Mouse (Mus musculus): ENCODE measurements around the gene Cox8a.

The Cox8a gene

DNA sequence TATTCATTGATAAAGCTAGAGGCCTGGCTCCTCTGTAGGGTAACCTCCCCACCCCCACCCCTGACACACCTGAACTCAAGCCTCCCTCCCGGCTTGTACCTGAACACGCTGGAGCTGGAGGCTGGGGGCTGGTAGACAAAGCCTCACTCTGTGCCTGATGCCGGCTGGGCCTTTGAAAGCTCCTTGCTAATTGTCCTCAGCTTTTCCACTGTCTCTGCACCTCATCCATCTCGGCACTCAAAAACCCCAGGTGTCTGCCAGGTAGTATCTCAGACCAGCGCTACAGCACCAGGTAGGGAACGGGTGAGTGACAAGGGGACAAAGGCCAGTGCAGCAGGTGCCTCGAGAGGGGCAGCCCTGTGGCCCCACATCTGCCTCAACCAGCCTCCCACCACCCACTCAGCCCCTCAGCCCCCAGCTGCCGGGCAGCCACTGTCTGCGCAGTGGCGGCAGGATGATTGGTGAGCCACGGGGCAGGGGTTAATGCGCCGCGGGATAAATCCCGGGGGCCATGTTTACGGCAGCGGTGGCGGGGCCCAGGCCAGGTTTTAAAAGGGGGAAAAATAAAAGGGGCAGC is 31.6 kb downstream of the Cox8a start:
- DNase-seq (ENCODE audit: low read depth in 2 of 2, low spot score in 2 of 2): no peak

DNA sequence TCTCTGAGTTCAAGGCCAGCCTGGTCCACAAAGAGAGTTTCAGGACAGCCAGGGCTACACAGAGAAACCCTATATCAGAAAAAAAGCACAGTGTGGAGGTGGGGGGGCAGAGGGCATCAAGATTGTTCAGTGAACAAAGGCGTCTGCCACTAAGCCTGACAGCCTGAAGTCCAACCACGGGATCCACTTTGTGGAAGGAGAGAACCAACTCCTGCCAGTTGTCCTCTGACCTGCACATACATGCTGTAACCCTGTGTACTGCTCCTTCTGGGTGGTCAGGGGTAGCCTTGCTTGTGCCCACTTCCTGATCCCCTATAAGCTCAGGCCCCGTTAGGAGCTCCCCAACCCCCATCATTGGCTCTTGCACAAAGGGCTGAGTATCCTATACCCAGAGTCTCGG is 32.4 kb downstream of the Cox8a start:
- DNase-seq (ENCODE audit: low read depth in 2 of 2, low spot score in 2 of 2): no peak

DNA sequence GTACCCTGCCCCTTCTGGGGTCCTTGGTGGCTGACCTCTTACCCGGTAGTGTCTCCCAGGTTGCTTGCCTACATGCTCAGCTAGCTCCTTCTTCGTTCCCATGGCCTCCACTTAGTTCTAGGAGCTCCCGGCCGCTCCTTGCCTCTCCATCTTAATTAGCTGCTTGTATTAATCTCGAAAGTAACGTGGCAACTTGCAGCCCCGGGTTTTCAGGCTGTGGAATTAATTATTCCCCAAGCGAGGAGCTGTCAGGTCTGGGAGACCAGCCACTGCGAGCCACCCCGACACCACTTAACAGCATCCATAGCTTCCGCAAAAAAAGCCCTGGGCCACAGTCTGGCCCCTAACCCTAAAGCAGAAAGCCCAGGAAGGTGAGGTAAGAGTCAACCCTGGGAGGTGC is 34.0 kb downstream of the Cox8a start:
- DNase-seq (ENCODE audit: low read depth in 2 of 2, low spot score in 2 of 2): no peak

DNA sequence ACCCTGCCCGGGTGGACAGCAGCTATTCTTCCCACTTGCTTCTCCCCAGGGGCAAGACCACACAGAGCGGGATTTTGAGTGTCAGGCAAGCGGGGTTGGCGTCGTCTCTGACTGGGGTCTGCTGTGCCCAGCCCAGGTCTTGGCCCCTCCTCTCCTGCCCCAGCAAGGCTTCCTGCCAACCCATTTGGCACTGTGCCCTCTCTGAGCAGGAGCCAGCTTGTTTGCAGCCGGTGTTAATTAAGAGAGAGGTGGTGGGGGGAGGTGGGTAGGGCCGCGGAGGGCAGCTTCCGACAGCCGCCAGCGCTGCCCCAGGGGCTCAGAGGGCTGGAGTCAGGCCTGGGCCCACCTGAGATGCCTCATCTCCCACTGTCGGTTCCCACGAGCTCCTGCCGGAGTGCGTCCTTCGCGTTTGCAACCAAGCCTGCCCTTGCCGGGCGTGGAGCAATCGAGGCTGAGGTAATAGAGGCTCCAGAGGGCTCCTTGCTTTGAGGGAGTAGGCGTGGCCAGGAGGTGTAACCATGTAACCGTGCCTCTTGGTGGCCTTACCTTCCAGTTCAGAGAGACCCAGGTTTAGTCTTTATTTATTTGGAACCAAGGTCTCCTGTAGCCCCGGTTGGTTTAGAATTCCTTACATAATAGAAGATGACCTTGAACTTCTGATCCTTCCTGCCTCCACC is 35.0 kb downstream of the Cox8a start:
- DNase-seq (ENCODE audit: low read depth in 2 of 2, low spot score in 2 of 2): no peak

DNA sequence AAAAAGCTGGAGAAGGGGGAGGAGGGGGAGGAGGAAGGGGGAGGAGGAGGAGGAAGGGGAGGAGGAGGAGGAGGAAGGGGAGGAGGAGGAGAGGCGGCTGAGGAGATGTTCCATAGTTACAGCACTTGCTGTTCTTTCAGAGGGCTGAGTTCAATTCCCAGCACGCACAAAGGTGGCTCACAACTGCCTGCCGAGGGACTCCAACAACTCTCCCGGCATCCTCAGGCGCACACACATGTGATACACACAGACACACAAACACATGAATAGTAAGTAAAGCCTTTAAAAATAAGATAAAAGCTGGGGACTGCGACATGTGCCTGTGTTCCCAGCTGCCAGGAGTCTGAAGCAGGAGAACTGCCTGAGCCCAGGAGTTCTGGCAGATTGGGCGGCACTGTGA is 35.9 kb downstream of the Cox8a start:
- no peak for DNase-seq (ENCODE audit: low read depth in 2 of 2, low spot score in 2 of 2)

DNA sequence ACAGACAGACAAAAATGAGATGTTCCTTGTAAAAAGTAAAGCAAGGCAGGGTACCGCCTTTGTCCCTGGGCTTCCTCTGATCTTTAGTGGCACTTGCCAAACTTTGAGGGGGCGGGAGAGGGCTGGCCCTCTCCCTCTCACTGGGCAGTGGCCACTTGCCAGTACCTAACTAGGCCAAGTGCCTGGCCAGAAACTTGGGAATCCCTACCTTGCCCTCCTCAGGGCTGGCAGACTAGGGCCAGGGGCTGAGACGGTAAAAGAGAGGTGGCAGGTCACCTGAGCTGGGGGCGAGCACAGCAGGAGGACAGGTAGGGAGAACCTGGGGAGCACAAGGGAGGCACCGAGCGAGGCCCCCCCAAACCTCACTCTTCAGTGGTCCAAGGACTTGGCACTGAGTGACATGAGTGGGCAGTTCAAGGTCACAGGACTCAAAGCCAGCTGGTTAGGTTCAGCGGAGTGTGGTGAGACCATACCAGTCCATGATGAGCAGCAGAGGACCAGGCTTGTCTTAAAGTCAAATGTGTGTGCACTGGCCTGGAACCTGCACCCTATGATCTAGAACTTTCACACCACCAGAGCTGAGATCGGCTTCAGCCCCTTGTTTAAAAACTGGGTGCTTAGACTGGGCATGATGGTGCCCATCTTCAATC is 36.5 kb downstream of the Cox8a start:
- DNase-seq (ENCODE audit: low read depth in 2 of 2, low spot score in 2 of 2): no peak

DNA sequence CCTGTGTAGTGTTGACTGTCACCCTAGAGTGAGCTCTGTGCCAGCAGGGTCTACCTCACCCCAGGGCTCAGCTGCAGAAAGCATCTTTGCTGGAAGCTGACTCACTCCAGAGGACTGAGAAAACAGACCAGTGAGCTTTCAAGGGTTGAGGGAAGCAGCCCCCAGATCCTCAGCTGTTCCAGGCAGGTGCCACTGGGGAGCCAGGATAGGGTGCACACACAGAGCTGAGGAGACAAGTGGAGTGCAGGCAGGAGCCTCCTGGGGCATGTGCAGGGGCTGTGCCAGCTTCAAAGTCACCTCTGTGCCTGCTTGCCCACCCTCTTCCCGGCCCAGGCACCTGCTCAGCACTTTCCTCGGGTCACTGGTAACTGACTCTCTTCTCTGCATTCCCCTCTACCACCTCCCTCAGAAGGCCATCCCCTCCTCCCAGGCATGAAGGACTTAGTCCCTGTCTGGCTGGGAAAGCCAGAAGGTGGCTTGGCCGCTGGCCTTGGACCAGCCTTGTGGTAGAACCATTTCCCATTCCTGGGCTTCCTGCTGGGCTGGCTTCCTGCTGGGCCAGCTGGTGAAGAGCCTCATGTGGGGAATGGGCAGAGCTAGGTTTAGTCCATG is 38.5 kb downstream of the Cox8a start:
- no peak for DNase-seq (ENCODE audit: low read depth in 2 of 2, low spot score in 2 of 2)

DNA sequence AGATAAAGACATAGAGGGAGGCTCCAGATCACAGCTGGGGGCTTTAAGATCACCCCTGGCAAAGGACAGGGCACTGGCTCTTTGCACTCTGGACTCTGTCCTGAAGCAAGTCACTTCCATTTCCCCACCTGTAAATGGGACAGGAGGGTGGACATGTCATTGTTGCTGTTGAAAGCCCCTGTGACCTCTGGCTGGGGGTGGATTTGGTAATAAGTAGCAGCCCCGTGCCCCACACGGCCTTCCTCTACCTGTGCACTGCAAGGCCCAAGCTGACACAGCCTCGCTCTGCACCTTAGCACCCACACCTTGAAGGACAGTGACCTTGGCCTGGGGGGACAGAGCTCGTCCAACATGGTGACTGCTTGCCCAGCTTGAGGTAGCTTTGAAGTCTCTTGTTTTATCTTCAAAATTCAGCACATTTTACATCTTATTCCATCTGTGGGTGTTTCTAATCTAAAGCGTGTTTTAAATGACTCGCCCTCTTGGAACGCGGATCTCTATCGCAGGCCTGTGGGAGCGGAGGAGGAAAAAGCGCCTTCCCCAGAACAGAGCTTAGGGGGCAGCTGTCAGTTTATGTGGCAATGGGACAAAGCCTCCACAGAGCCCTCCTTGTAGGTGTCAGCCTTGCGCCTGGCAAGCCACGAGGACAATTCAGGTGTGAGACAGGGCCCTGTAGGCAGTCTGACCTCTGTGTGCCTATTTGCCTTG is 39.5 kb downstream of the Cox8a start:
- DNase-seq (ENCODE audit: low read depth in 2 of 2, low spot score in 2 of 2): no peak

DNA sequence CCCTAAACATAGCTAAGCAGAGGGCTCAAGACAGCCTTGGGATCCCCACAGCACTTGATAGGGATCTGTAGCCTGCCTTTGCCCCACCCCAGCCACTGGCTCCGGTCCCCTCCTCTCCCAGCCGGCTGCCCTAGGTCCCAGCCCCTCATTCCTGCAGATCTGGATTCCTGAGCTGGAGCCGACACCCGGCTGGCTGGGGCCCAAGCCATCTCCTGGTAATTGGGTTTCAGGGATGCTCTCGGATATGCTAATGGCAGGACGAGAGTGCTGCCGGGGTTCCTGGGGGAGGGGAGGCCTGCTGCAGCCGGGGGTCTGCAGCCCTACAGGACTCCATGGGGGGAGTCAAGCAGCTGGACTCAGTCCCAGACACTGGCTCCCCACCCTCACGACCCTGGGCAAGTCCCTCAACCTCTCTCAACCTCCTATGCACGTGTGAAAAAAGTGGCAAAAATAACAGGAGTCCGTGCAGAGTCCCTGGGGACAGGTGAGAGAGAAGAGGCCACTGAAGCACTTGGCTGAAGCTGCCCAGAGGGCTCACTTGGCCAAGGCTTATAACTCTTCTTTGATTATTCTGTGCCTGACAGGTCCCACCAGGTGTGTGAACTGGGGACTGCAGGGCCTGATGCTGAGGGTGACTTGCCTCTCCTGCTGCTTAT is 41.2 kb downstream of the Cox8a start:
- no peak for DNase-seq (ENCODE audit: low read depth in 2 of 2, low spot score in 2 of 2)

DNA sequence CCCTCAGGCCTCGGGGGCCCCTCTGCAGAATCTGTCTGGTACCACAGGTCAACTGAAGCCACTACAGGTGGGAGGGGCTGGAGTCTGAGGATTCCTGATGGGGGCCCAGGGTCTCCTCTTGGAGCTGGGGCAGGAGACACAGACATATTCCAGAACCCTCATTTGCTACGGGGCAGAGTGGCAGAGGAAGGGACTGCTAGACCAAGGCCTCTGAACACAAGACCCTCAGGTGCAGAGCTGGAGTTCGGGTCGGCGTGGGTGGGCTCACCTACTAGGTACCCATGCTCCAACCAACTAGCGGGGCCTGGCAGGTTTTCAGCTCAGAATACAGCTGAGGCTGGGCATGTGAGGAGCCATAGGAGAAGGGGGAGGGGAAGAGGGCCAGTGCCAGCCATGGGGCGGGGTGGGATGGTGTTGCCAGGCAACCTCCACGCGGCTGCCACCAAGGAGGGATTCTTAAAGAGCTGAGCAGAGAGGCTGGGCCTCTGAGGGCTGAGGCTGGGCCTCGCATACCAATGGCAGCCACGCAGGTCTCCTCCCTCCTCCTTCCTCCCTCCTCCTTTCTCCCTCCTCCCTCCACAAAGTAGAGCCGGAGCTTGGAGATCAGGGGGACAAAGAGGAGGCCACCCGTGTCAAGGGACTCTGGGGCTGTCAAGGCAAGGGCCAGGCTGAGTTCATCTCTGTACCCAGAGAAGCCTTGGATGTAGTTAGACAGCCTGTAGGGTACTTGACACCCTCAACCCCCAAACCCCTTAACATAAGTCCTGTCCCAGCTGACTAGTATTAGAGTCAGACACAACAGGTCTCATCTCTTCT is 45.2 kb downstream of the Cox8a start:
- DNase-seq (ENCODE audit: low read depth in 2 of 2, low spot score in 2 of 2): no peak

DNA sequence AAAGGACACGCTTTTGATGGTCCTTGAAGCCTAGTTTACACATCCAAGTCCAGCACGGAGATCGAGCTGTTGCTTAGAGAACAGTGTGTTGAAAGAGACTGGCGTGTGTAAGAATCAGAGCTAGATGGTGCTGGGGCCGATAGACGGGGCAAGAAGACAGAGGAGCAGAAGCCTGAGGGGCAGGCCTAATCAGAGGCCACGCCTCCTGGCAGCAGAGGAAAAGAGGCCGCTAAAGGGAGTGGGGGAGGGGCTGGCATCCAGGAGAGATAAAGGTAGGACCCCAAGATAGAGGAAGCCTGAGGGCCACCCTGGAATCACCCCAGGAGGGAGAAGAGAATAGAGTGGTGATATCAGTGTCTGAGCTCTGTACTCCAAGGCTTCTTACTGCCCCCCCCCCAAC is 46.0 kb downstream of the Cox8a start:
- no peak for DNase-seq (ENCODE audit: low read depth in 2 of 2, low spot score in 2 of 2)

DNA sequence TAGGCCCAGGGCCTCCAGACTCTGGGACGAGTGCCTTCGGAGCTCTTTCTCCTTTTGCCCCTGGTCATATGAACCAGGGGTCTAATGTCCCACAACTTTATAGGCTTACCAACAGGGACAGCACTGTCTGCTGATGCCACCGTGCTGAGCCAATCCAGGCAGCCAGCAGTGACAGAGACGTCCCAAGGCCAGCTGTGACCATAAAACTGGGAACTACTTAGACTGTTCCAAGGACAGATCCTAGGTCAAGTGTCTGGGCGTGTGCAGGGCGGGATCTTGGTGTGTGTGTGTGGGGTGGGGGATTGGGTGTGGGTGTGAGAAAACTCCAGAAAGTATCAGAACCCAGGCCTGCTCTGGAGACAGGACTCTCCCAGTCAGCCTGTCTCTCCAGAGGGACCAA is 46.5 kb downstream of the Cox8a start:
- DNase-seq (ENCODE audit: low read depth in 2 of 2, low spot score in 2 of 2): no peak

DNA sequence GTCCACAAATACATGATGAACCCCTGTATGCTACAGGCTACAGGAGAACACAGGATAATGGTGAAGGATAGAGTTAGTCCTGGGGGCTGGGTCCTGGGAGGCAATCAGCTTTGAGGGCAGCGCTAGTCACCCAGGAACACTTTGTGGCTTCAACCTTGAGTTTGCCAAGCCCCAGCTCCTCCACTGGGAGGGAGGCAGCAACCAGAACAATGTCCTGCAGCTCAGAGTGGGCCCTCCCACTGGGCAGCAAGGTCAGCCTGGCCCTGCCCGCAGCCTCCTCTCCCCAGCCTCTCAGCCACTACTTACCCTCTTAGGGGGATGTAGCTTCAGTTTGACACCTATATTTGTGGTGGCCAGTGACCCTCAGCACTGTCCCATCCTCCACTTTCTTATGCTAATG is 49.0 kb downstream of the Cox8a start:
- no peak for DNase-seq (ENCODE audit: low read depth in 2 of 2, low spot score in 2 of 2)

DNA sequence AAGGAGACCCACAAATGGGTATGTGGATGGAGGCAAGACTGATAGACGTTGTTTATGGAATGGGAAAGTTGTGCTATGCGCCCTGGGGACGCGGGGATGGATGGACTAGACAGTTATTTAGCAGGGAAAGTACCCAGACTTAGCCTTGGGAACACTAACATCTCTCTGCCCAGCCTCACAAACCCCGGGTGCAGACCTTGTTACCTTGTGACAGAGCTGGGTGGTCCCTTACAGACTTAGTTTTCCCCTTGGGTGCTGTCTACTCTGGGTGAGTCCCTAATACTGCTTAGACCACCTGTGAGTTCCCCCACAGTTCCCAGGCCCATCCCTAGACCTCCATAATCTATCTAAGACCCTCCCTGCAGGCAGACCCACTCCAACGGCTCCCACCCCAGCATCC is 50.6 kb downstream of the Cox8a start:
- no peak for DNase-seq (ENCODE audit: low read depth in 2 of 2, low spot score in 2 of 2)

DNA sequence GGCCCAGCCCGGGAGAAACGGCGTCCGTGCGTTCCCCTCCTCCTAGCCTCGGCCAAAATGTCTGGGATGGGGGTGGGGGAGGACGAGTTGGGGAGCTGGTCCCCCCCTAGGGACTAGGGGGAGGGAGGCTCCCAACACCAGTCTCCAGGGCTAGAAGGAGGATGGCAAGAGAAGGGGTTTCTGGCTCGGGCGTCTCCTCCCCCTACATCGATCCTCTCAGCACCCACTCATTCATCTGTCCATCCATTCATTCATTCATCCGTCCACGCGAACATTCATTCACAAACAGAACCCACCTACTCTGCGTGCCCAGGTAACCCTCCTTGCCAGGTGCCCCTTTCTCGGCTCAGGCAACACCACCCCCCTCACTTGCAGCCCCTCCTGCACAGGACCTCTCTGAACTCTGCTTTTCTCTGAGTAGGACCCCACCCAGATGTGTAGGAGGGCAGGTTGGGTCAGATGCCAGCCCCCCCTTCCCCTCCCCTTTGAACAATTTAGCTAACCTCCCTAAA is 51.2 kb downstream of the Cox8a start:
- DNase-seq (ENCODE audit: low read depth in 2 of 2, low spot score in 2 of 2): no peak

DNA sequence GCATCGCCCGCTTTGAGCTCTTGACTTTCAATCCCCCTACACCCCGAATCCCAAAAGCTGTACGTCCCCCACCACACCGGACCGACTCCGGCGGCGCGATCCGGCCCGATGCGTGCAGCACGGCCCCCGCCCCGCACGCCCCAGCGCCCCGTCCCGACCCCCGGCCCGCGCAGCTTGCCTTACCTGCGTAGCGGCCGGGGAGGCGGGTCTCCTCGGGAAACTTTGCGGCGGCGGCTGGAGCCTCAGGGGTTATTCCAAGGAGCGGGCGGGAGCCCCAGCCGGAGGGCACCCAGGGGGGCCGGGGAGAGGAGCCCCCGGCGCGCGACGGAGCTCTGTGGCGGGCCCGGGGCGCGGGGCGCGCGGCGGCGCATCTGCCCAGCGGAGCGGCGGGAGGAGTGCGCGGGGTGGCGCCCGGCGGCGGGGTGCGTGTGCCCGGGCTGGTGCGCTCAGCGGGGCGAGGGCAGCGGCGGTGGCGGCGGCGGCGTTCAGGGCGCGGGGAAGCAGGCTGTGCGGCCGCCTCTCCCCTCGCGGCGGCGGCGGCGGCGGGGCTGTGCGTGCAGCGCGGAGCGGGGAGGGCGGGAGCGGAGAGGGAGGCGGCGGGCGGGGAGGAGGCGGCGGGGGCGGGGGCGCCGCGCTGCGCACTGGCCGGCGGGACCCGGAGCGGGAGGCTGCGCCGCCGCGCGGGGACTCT is 51.8 kb downstream of the Cox8a start:
- DNase-seq (ENCODE audit: low read depth in 2 of 2, low spot score in 2 of 2): no peak

Measured in CD8-positive naive resting alpha-beta T cell, adult 2 months (primary cell).